Mouse (Mus musculus) telencephalon, adult 2 months (tissue): ENCODE results near the gene Cldn2.
"Not testable (repeated sequence)": the region's sequence is repeated elsewhere in the genome, so short reads cannot be mapped to it uniquely, and the experiment has no call there.

Source experiments
- DNase-seq: peaks from one replicate; pipeline ENCODE4 v3.0.0-alpha.2; 2011; ENCODE audit warnings: low read depth, low spot score

Cldn2 gene

GRCm38 (mm10) chrX:139800406-139800878 lies at the start of gene Cldn2:
Cldn2 (plus strand) TSS chrX:139800828.
- DNase-seq = no peak

GRCm38 (mm10) chrX:139751855-139752254 lies 48.8 kb upstream of the Cldn2 start:
- no peak for DNase-seq

GRCm38 (mm10) chrX:139758634-139759033 lies 42.0 kb upstream of the Cldn2 start:
- not testable (repeated sequence) for DNase-seq

- DNase-seq = no peak
Measured at GRCm38 (mm10) chrX:139762546-139762945, 38.1 kb upstream of the Cldn2 start.

- DNase-seq = no peak
Measured at GRCm38 (mm10) chrX:139769975-139770637, 30.5 kb upstream of the Cldn2 start.

GRCm38 (mm10) chrX:139774309-139775083 lies 26.1 kb upstream of the Cldn2 start:
- DNase-seq = no peak

- DNase-seq = no peak
Measured at GRCm38 (mm10) chrX:139775084-139775612, 25.5 kb upstream of the Cldn2 start.

GRCm38 (mm10) chrX:139777357-139777756 lies 23.3 kb upstream of the Cldn2 start:
- DNase-seq = no peak

GRCm38 (mm10) chrX:139778886-139779285 lies 21.7 kb upstream of the Cldn2 start:
- no peak for DNase-seq

- no peak for DNase-seq
Measured at GRCm38 (mm10) chrX:139779401-139779800, 21.2 kb upstream of the Cldn2 start.

- no peak for DNase-seq
Measured at GRCm38 (mm10) chrX:139780988-139781387, 19.6 kb upstream of the Cldn2 start.

- DNase-seq = no peak
Measured at GRCm38 (mm10) chrX:139781563-139781962, 19.1 kb upstream of the Cldn2 start.

GRCm38 (mm10) chrX:139782278-139783044 lies 18.2 kb upstream of the Cldn2 start, which contains the start of gene Ripply1:
Ripply1 (minus strand) TSS chrX:139782353.
- DNase-seq = no peak

GRCm38 (mm10) chrX:139783045-139783422 lies 17.6 kb upstream of the Cldn2 start:
- DNase-seq = no peak

- DNase-seq = no peak
Measured at GRCm38 (mm10) chrX:139785764-139786163, 14.9 kb upstream of the Cldn2 start.

GRCm38 (mm10) chrX:139794072-139794845 lies 6.4 kb upstream of the Cldn2 start:
- DNase-seq = no peak

- DNase-seq = no peak
Measured at GRCm38 (mm10) chrX:139796037-139796436, 4.6 kb upstream of the Cldn2 start.

- no peak for DNase-seq
Measured at GRCm38 (mm10) chrX:139797875-139798274, 2.8 kb upstream of the Cldn2 start.

- DNase-seq = no peak
Measured at GRCm38 (mm10) chrX:139799953-139800352, 675 bp upstream of the Cldn2 start.

GRCm38 (mm10) chrX:139803028-139803427 lies 2.4 kb downstream of the Cldn2 start:
- no peak for DNase-seq

- DNase-seq = no peak
Measured at GRCm38 (mm10) chrX:139805918-139806317, 5.3 kb downstream of the Cldn2 start.
